Mouse (Mus musculus) layer of hippocampus, adult 6 months (tissue): ENCODE results near the gene Slc22a30. TPM values are rescaled to one million over a fixed set of nuclear protein-coding genes. Genes with fewer than 3 reads are reported as not detected.

Experiments
- long read RNA-seq, 2 experiments: library from polyadenylated mRNA; unstranded; transcript quantifications; one replicate each; pipeline ENCODE4 v2.0.0; 2019 to 2020
- polyA plus RNA-seq: library from polyadenylated mRNA; unstranded; fragments of <200 nt; fragmentation: Nextera tagmentation; gene quantifications from 2 replicates; pipeline ENCODE4 v1.2.3, GENCODE M21; 2021

The Slc22a30 gene
- not detected in 2 replicates for polyA plus RNA-seq
- long read RNA-seq, experiment 1, result 0 reads
- long read RNA-seq, experiment 2, result 0 reads

GRCm38 (mm10) chr19:8405011-8405410 is at the start of gene Slc22a30:
Gene Slc22a30 (minus strand): TSS chr19:8405111.

Other genes starting within 250 kb of the Slc22a30 start
- not detected in 2 replicates for gene Slc22a29, start 186.2 kb downstream of the Slc22a30 start, polyA plus RNA-seq
- 8.6 and 10.4 TPM in 2 replicates for gene Slc22a8, start 186.1 kb upstream of the Slc22a30 start, polyA plus RNA-seq
- gene Slc22a6, start 212.9 kb upstream of the Slc22a30 start, polyA plus RNA-seq, result 0.43 and 1.1 TPM in 2 replicates